17 mouse cellular contexts compared by ENCODE assay signal in genomic region chr5:74337491-74337890, GRCm38 (mm10).
DNase-seq lines count a peak whose midpoint lies in the region; ATAC-seq and TF ChIP-seq lines count a peak whose summit lies in the region.
"Had no signal": no experiment of that assay in that cellular context is flagged by ENCODE, and none has a peak within 500 bp of the region (broad histone marks: within the 10 kb centered on the region; RNA-seq: fewer than 3 reads in every experiment).

No protein-coding gene starts in this region.

- no peak for ATAC-seq in cerebellum, adult (ENCODE audit: insufficient number of reproducible peaks, low FRiP score, low TSS enrichment)
- no peak for ATAC-seq in hindbrain, embryonic 11.5 days (ENCODE audit: low FRiP score)

- H3K4me2 ChIP-seq in hindbrain, embryonic 11.5 days (replicated peaks; ENCODE audit: low read depth, low read length) = no peak overlapping the region
- H3K4me2 ChIP-seq: embryonic facial prominence, embryonic 15.5 days; midbrain, embryonic 15.5 days; stomach, embryonic 15.5 days had no signal

- peak; percentile 17 to 29 for DNase-seq in cerebellum, postnatal 14 days
- DNase-seq in hindbrain, embryonic 10.5 days (ENCODE audit: low spot score) = no peak
- no peak for DNase-seq in hindbrain, embryonic 11.5 days (ENCODE audit: low spot score)
- peak; percentile 7 for DNase-seq in lung, postnatal 10 days
- DNase-seq in lung, adult 2 months = no peak
- peak; percentile 31 for DNase-seq in Muller cell, postnatal 12 days (ENCODE audit: inconsistent ontology term)
- no peak for DNase-seq in T-cell, adult 2 months (ENCODE audit: low spot score)
- DNase-seq: adrenal gland, adult 2 months; kidney, adult 18-20 months; liver had no signal

- no peaks in the 10 kb centered on the region for H3K27me3 ChIP-seq in hindbrain, embryonic 10.5 days (ENCODE audit: insufficient read depth, poor library complexity, severe bottlenecking)
- no peaks in the 10 kb centered on the region for H3K27me3 ChIP-seq in hindbrain, embryonic 11.5 days (ENCODE audit: control insufficient read depth, insufficient read depth, low read length)
- H3K27me3 ChIP-seq: embryonic facial prominence, embryonic 15.5 days; midbrain, embryonic 15.5 days; stomach, embryonic 15.5 days had no signal

- 85% methylated on average over 3 of the region's 3 CpGs for WGBS in hindbrain, embryonic 10.5 days
- WGBS in hindbrain, embryonic 11.5 days = 85% methylated on average over 3 of the region's 3 CpGs
- WGBS in lung, adult 2 months = 59% methylated on average over 3 of the region's 3 CpGs

- H3K36me3 ChIP-seq in hindbrain, embryonic 10.5 days = no peaks in the 10 kb centered on the region
- no peaks in the 10 kb centered on the region for H3K36me3 ChIP-seq in hindbrain, embryonic 11.5 days (ENCODE audit: control insufficient read depth, insufficient read depth, low read length)
- H3K36me3 ChIP-seq: embryonic facial prominence, embryonic 15.5 days; G1E; heart, embryonic 10.5 days; midbrain, embryonic 15.5 days; stomach, embryonic 15.5 days had no signal

- H3K4me1 ChIP-seq in hindbrain, embryonic 10.5 days (replicated peaks) = peaks cover 6% of the 10 kb centered on the region
- H3K4me1 ChIP-seq in hindbrain, embryonic 11.5 days (replicated peaks; ENCODE audit: control insufficient read depth, insufficient read depth, low read length) = no peaks in the 10 kb centered on the region
- H3K4me1 ChIP-seq in lung, adult 2 months (ENCODE audit: control insufficient read depth, insufficient read depth, low read length) = no peaks in the 10 kb centered on the region; the same call in 1 of the 2 replicates
- H3K4me1 ChIP-seq: midbrain, embryonic 15.5 days; stomach, embryonic 15.5 days had no signal

- TF ChIP-seq CTCF in lung, adult 2 months (IDR thresholded peaks at IDR 0.05; ENCODE audit: insufficient read depth, low read length) = no peak

- TF ChIP-seq POLR2A in lung, adult 2 months (IDR thresholded peaks at IDR 0.05; ENCODE audit: borderline replicate concordance, extremely low read depth, low read depth, low read length) = no peak

- no peak overlapping the region for H3K4me3 ChIP-seq in hindbrain, embryonic 10.5 days
- no peak overlapping the region for H3K4me3 ChIP-seq in hindbrain, embryonic 11.5 days (ENCODE audit: low read depth, low read length)
- H3K4me3 ChIP-seq in lung, adult 2 months (replicated peaks; ENCODE audit: extremely low read depth, low read depth, low read length) = no peak overlapping the region
- H3K4me3 ChIP-seq: embryonic facial prominence, embryonic 15.5 days; heart, embryonic 10.5 days; midbrain, embryonic 15.5 days; stomach, embryonic 15.5 days had no signal

- no peaks in the 10 kb centered on the region for H3K9me3 ChIP-seq in hindbrain, embryonic 10.5 days
- no peaks in the 10 kb centered on the region for H3K9me3 ChIP-seq in hindbrain, embryonic 11.5 days (ENCODE audit: control insufficient read depth, low read length)
- H3K9me3 ChIP-seq: embryonic facial prominence, embryonic 15.5 days; G1E; heart, embryonic 10.5 days; midbrain, embryonic 15.5 days; stomach, embryonic 15.5 days had no signal

- 0 out of 2 replicates have a peak overlapping the region, but pooled peaks have one; percentile 12 for H3K27ac ChIP-seq in hindbrain, embryonic 10.5 days
- no peak overlapping the region for H3K27ac ChIP-seq in hindbrain, embryonic 11.5 days (ENCODE audit: low read depth, low read length)
- H3K27ac ChIP-seq: embryonic facial prominence, embryonic 15.5 days; heart, embryonic 10.5 days; kidney, postnatal 0 days; midbrain, embryonic 15.5 days; stomach, embryonic 15.5 days had no signal

- H3K9ac ChIP-seq in hindbrain, embryonic 11.5 days (ENCODE audit: low read depth, low read length) = no peak overlapping the region
- H3K9ac ChIP-seq: embryonic facial prominence, embryonic 15.5 days; midbrain, embryonic 15.5 days; stomach, embryonic 15.5 days had no signal

Comparison
In these comparisons a context has a peak if more than half of its experiments do, and no peak if none do; other contexts are left out.
1. DNase-seq: peak in cerebellum, postnatal 14 days (2 of 2), lung, postnatal 10 days (single experiment) and Muller cell, postnatal 12 days (single experiment); none in hindbrain, embryonic 10.5 days (single experiment), hindbrain, embryonic 11.5 days (single experiment), lung, adult 2 months (single experiment) and T-cell, adult 2 months (single experiment).